Mouse (Mus musculus): ENCODE measurements around the gene Kif21b. TPM values are rescaled to one million over a fixed set of nuclear protein-coding genes. Genes with fewer than 3 reads are reported as not detected.

Kif21b gene
- polyA plus RNA-seq, 1 experiment from 2014 or later, result 10.2 TPM

DNA sequence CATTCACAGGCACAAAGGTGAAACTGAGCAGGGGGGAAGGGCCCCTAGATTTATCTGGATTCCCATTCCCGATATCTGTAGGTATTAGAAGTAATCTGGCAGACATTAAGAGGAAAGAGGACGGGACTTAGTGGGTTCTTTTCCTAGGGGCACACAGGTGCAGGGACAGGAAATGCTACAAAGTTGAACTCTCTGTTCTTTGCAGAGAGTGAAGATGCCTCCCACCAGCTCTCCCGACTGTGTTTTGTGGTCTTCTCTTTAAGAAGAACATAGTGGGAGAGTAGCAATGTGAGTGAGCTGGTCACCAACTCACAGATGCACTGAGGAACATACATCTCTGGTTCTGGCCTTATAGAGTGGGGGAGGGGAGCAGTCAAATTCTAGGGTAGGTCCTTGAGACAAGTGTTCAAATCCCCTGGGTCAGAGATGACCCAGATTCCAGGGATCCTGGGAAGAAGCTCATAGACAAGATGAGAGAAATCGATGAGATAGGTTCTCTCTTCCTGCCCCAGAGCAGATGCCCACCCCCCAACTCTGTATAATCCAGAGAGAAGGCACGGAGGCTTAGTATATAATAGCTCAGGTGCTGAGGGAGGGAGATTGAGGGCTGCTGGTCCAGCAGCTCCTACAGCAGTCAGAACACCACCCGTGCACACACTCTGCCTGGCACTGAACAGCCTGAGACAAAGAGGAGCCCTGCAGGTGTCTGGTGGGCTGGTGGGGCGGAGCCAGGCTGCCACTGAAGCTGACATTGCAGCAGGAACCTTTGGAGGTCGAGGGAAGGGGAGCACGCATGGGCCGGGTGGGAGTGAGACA lies 1.4 kb downstream of the Kif21b start:
- H3K4me3 ChIP-seq (ENCODE audit: low read depth, low read length), result peak overlapping the region; percentile 80
- peaks cover 67% of the 10 kb centered on the region for H3K4me1 ChIP-seq (ENCODE audit: control insufficient read depth, insufficient read depth, low read length)
- peak; percentile 25 for DNase-seq (ENCODE audit: low spot score)
- H3K9me3 ChIP-seq (ENCODE audit: control insufficient read depth, low read length), result no peaks in the 10 kb centered on the region
- H3K4me2 ChIP-seq (ENCODE audit: low read depth, severe bottlenecking), result peak overlapping the region; percentile 77
- no peaks in the 10 kb centered on the region for H3K36me3 ChIP-seq (ENCODE audit: control insufficient read depth, insufficient read depth, low read length)
- no peaks in the 10 kb centered on the region for H3K27me3 ChIP-seq (ENCODE audit: control insufficient read depth, insufficient read depth, low read length)
- H3K9ac ChIP-seq (ENCODE audit: low read length), result peak overlapping the region; percentile 73; the same call in 1 of the 2 replicates
- WGBS, result 34% methylated on average over 10 of the region's 10 CpGs
- ATAC-seq (ENCODE audit: insufficient number of reproducible peaks, low FRiP score, low TSS enrichment, low read depth), result no peak
- H3K27ac ChIP-seq (replicated peaks; ENCODE audit: low read depth, low read length), result no peak overlapping the region

DNA sequence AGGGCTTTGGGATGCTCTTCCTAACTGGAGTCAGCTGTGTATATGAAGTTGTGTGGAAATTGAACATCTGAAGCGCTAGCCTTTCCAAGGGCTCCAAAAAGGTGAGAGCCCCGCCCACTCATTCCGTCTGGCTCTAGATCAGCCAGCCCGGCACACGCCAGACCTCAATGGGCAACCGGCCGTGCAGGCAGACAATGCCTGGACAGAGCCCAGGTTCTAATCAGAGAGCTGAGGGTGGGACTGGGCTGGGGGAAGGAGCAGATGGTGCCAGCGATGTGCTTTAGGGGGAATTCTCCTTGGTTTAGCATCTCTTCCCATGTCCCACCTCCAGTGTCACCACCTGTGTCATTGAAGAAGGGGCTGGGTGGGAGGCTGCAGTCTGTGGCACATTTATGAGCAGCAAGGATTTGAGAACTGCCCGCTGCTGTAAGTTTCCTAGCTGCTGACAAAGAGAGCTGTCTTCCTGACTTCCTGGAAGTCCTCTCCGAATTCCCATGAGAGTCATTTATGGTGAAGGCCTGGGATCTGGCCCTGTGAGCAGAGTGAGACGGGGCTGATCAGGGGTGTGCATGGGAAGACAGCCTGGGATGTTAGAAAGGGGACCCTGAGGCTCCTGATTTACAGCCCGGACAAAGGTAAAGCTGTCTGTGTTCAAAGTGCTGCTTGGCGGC lies 2.5 kb downstream of the Kif21b start:
- no peaks in the 10 kb centered on the region for H3K9me3 ChIP-seq (ENCODE audit: control insufficient read depth, low read length)
- DNase-seq (ENCODE audit: low spot score) (peak; percentile 27), ATAC-seq (ENCODE audit: insufficient number of reproducible peaks, low FRiP score, low TSS enrichment, low read depth) (no peak)
- no peaks in the 10 kb centered on the region for H3K36me3 ChIP-seq (ENCODE audit: control insufficient read depth, insufficient read depth, low read length)
- no peak overlapping the region for H3K27ac ChIP-seq (replicated peaks; ENCODE audit: low read depth, low read length)
- H3K4me1 ChIP-seq (ENCODE audit: control insufficient read depth, insufficient read depth, low read length), result peaks cover 78% of the 10 kb centered on the region
- H3K4me2 ChIP-seq (ENCODE audit: low read depth, severe bottlenecking), result peak overlapping the region; percentile 20; the same call in 1 of the 2 replicates
- no peaks in the 10 kb centered on the region for H3K27me3 ChIP-seq (ENCODE audit: control insufficient read depth, insufficient read depth, low read length)
- 34% methylated on average over 13 of the region's 13 CpGs for WGBS
- no peak overlapping the region for H3K4me3 ChIP-seq (ENCODE audit: low read depth, low read length)
- no peak overlapping the region for H3K9ac ChIP-seq (ENCODE audit: low read length)

DNA sequence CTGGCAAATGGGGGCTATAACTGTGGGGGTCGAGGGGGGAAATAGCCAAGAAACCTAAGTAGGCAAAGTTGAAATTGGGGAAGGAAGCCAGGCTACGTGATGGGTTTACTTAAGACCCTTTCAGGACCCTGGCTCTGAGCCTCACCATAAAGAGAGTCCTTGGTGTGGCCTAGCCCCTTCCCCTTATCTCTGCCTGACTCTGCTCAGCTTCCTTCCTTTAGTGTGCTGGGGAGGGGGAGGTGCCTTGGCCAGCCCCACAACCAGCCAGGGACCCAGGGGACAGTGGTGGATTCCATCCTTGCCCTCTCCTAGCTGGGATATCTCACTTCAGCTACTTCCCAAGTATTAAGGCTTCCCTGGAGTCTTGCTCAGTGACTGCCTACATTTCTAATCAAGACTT lies 3.4 kb downstream of the Kif21b start:
- Histone ChIP-seq H3K36me3 (ENCODE audit: control insufficient read depth, insufficient read depth, low read length) (no peaks in the 10 kb centered on the region), H3K27me3 (ENCODE audit: control insufficient read depth, insufficient read depth, low read length) (no peaks in the 10 kb centered on the region), H3K9ac (ENCODE audit: low read length) (no peak overlapping the region), H3K4me3 (ENCODE audit: low read depth, low read length) (no peak overlapping the region), H3K27ac (replicated peaks; ENCODE audit: low read depth, low read length) (no peak overlapping the region), H3K9me3 (ENCODE audit: control insufficient read depth, low read length) (no peaks in the 10 kb centered on the region), H3K4me2 (ENCODE audit: low read depth, severe bottlenecking) (no peak overlapping the region), H3K4me1 (ENCODE audit: control insufficient read depth, insufficient read depth, low read length) (peaks cover 81% of the 10 kb centered on the region)
- DNase-seq (ENCODE audit: low spot score) (no peak), ATAC-seq (ENCODE audit: insufficient number of reproducible peaks, low FRiP score, low TSS enrichment, low read depth) (no peak)
- 55% methylated on average over 2 of the region's 2 CpGs for WGBS

DNA sequence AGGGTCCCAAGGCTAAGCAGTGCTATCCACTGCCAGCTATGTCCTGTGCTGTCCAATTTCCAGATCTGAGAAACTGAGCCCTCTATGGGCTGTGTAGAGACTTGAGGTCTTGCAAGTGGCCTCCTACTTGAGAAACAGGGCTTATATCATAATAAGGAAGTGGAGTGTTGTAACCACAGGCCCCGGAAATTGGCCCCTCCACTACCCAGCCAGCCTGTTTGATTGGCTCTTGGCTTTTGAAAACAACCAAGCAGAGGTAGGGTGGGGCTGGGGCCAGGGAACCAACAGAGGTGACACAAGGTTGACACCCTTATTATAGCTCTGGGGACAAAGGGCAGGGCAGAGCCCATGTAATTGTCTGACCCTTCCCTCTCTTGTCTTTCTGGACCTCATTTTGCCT lies 3.9 kb downstream of the Kif21b start:
- Histone ChIP-seq H3K36me3 (ENCODE audit: control insufficient read depth, insufficient read depth, low read length) (no peaks in the 10 kb centered on the region), H3K27ac (replicated peaks; ENCODE audit: low read depth, low read length) (no peak overlapping the region), H3K9ac (ENCODE audit: low read length) (no peak overlapping the region), H3K4me3 (ENCODE audit: low read depth, low read length) (no peak overlapping the region), H3K9me3 (ENCODE audit: control insufficient read depth, low read length) (no peaks in the 10 kb centered on the region), H3K4me2 (ENCODE audit: low read depth, severe bottlenecking) (no peak overlapping the region), H3K4me1 (ENCODE audit: control insufficient read depth, insufficient read depth, low read length) (peaks cover 79% of the 10 kb centered on the region), H3K27me3 (ENCODE audit: control insufficient read depth, insufficient read depth, low read length) (no peaks in the 10 kb centered on the region)
- DNase-seq (ENCODE audit: low spot score) (no peak), ATAC-seq (ENCODE audit: insufficient number of reproducible peaks, low FRiP score, low TSS enrichment, low read depth) (no peak)
- 23% methylated on average over 1 of the region's 1 CpGs for WGBS

DNA sequence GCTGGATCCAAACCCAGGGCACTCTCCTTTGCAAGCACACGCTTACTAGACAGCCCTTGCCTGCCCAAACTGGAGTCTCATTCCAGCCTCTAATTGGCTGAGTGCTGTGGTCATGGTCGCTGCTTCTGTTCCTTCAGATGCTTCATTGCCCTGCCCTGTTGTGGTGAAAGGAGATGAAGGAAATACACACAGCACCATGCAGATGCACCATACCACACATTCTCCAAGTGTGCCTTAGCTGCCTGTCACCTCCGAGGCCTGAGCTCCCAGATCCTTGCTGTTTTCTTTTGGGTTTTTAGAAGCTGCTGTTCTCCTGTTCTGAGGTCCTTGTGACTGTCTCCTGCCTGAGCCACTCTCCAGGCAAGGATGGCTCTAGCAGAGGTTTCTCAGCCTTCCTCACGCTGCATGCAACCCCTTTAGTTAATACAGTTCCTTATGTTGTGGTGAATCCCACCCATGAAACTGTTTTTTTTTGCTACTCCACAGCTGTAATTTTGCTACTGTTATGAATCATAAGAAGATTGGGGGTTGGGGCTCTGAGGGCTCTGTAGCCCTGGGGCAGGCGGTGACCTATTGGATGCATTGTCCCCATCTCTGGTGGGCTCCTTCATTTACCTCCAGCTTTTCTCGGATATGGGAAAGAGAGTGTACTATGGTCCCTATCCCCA lies 4.7 kb downstream of the Kif21b start:
- Histone ChIP-seq H3K4me2 (ENCODE audit: low read depth, severe bottlenecking) (peak overlapping the region; percentile 11; the same call in 1 of the 2 replicates), H3K4me3 (ENCODE audit: low read depth, low read length) (no peak overlapping the region), H3K27me3 (ENCODE audit: control insufficient read depth, insufficient read depth, low read length) (no peaks in the 10 kb centered on the region), H3K9ac (ENCODE audit: low read length) (peak overlapping the region; percentile 17; the same call in 1 of the 2 replicates), H3K9me3 (ENCODE audit: control insufficient read depth, low read length) (no peaks in the 10 kb centered on the region), H3K27ac (replicated peaks; ENCODE audit: low read depth, low read length) (peak overlapping the region; percentile 78), H3K36me3 (ENCODE audit: control insufficient read depth, insufficient read depth, low read length) (no peaks in the 10 kb centered on the region), H3K4me1 (ENCODE audit: control insufficient read depth, insufficient read depth, low read length) (peaks cover 76% of the 10 kb centered on the region)
- ATAC-seq (ENCODE audit: insufficient number of reproducible peaks, low FRiP score, low TSS enrichment, low read depth), result no peak
- 70% methylated on average over 6 of the region's 6 CpGs for WGBS
- no peak for DNase-seq (ENCODE audit: low spot score)

DNA sequence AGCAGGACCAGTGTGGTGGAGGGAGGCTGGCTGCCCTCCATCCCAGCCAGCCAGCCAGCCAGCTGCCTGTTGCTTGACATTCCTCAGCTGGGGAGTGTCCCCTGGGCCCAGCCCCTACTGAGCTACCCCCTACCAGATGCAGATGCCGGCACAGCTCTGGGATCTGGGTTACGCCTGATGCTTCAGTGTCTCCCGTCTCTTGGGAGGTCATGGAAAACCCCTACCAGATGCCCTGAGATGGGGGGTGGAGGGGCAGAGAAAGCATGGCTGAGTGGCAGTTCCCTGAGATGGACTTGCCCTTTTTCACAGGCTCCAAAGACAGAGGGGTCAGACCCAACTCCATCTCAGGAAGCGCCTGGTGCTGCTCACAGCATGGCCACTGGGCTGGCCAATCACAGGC lies 5.4 kb downstream of the Kif21b start:
- no peak for ATAC-seq (ENCODE audit: insufficient number of reproducible peaks, low FRiP score, low TSS enrichment, low read depth)
- WGBS, result 31% methylated on average over 4 of the region's 4 CpGs
- peak; percentile 46 for DNase-seq (ENCODE audit: low spot score)
- Histone ChIP-seq H3K27ac (replicated peaks; ENCODE audit: low read depth, low read length) (peak overlapping the region; percentile 78), H3K27me3 (ENCODE audit: control insufficient read depth, insufficient read depth, low read length) (no peaks in the 10 kb centered on the region), H3K36me3 (ENCODE audit: control insufficient read depth, insufficient read depth, low read length) (no peaks in the 10 kb centered on the region), H3K4me1 (ENCODE audit: control insufficient read depth, insufficient read depth, low read length) (peaks cover 76% of the 10 kb centered on the region), H3K4me3 (ENCODE audit: low read depth, low read length) (no peak overlapping the region), H3K9ac (ENCODE audit: low read length) (0 out of 2 replicates have a peak overlapping the region, but pooled peaks have one; percentile 14), H3K9me3 (ENCODE audit: control insufficient read depth, low read length) (no peaks in the 10 kb centered on the region), H3K4me2 (ENCODE audit: low read depth, severe bottlenecking) (peak overlapping the region; percentile 24)

DNA sequence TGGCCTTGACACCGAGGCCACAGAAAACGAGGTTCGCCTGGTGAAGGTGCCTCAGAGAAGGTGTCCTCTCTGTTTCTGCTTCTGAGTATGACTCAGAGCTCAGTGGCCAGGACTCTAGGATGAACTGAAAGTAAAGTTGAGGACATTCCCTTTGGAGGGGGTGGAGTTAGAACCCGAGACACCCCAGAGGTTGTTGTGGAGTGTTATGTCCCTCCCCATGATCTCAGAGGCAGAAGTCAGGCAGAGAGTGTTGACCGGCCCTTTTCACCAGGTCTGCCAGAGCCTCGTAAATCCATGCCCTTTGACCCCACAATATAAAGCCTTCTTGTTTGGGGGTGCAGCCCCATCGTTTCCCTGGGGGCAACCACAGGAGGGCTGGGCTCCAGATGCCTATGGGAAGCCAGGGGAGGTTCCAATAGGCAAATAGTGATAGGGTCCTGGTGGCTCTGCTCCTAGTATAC lies 5.9 kb downstream of the Kif21b start:
- 17% methylated on average over 7 of the region's 7 CpGs for WGBS
- no peaks in the 10 kb centered on the region for H3K27me3 ChIP-seq (ENCODE audit: control insufficient read depth, insufficient read depth, low read length)
- no peaks in the 10 kb centered on the region for H3K9me3 ChIP-seq (ENCODE audit: control insufficient read depth, low read length)
- H3K27ac ChIP-seq (replicated peaks; ENCODE audit: low read depth, low read length), result peak overlapping the region; percentile 78
- H3K36me3 ChIP-seq (ENCODE audit: control insufficient read depth, insufficient read depth, low read length), result no peaks in the 10 kb centered on the region
- no peak overlapping the region for H3K4me3 ChIP-seq (ENCODE audit: low read depth, low read length)
- peak; percentile 69 for DNase-seq (ENCODE audit: low spot score)
- peaks cover 76% of the 10 kb centered on the region for H3K4me1 ChIP-seq (ENCODE audit: control insufficient read depth, insufficient read depth, low read length)
- H3K4me2 ChIP-seq (ENCODE audit: low read depth, severe bottlenecking), result peak overlapping the region; percentile 24
- no peak overlapping the region for H3K9ac ChIP-seq (ENCODE audit: low read length)
- 0 out of 2 replicates have a peak, but pooled peaks have one; percentile 19 for ATAC-seq (ENCODE audit: insufficient number of reproducible peaks, low FRiP score, low TSS enrichment, low read depth)

DNA sequence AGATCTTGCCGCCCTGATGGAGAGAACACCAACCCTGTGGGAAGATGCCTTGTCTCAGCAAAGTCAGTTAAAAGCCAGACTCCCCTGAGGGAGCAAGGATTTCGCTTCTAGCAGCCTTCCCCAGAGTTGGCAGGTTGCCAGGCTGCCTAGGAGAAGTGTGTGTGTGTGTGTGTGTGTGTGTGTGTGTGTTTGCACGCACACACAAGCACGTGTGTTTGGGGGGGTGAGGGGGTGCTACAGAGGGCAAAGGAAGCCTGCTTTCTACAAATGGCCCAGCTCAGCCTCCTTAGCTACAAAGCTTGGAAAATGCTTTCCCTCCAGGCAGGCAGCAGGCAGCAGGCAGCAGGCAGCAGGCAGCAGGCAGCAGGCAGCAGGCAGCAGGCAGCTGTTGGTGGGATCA lies 6.4 kb downstream of the Kif21b start:
- DNase-seq (ENCODE audit: low spot score), result peak; percentile 78
- ATAC-seq (ENCODE audit: insufficient number of reproducible peaks, low FRiP score, low TSS enrichment, low read depth), result no peak
- peaks cover 73% of the 10 kb centered on the region for H3K4me1 ChIP-seq (ENCODE audit: control insufficient read depth, insufficient read depth, low read length)
- H3K36me3 ChIP-seq (ENCODE audit: control insufficient read depth, insufficient read depth, low read length), result no peaks in the 10 kb centered on the region
- H3K9ac ChIP-seq (ENCODE audit: low read length), result no peak overlapping the region
- WGBS, result 5% methylated on average over 4 of the region's 4 CpGs
- peak overlapping the region; percentile 24 for H3K4me2 ChIP-seq (ENCODE audit: low read depth, severe bottlenecking)
- H3K4me3 ChIP-seq (ENCODE audit: low read depth, low read length), result no peak overlapping the region
- H3K27ac ChIP-seq (replicated peaks; ENCODE audit: low read depth, low read length), result peak overlapping the region; percentile 78
- H3K9me3 ChIP-seq (ENCODE audit: control insufficient read depth, low read length), result no peaks in the 10 kb centered on the region
- H3K27me3 ChIP-seq (ENCODE audit: control insufficient read depth, insufficient read depth, low read length), result no peaks in the 10 kb centered on the region

All from limb, embryonic 11.5 days (tissue).